Mouse (Mus musculus) liver, embryonic 14.5 days (tissue): ENCODE measurements around the gene Idh2. TPM values are rescaled to one million over a fixed set of nuclear protein-coding genes. Genes with fewer than 3 reads are reported as not detected.

Source experiments
- ATAC-seq: fragments of 200-750 bp; cut with Nextera tagmentation; 2 replicates; pipeline ENCODE4 v1.8.0; 2017; ENCODE audit warnings: moderate number of reproducible peaks, mild to moderate bottlenecking, moderate library complexity; ENCODE audit not compliant: insufficient read depth
- DNase-seq, 3 experiments: peaks; one replicate each; pipeline ENCODE4 v3.0.0-alpha.2; 2012 to 2013; ENCODE audit warnings: low read depth in 3 of 3, low spot score in 3 of 3
- H3K27ac ChIP-seq: fragments of 300-500 bp; sonication (generic); 2 replicates; pipeline ENCODE4 v1.5.1; 2014; ENCODE audit warnings: moderate library complexity, mild to moderate bottlenecking, control low read depth, inconsistent platforms
- H3K27me3 ChIP-seq: fragments of 300-500 bp; sonication (generic); 2 replicates; pipeline ENCODE4 v1.6.1; 2014; ENCODE audit warnings: mild to moderate bottlenecking, low read length, moderate library complexity; ENCODE audit not compliant: control insufficient read depth, insufficient read depth
- H3K36me3 ChIP-seq: fragments of 300-500 bp; sonication (generic); replicated peaks from 2 replicates; pipeline ENCODE4 v1.6.1; 2014; ENCODE audit warnings: low read depth; ENCODE audit not compliant: control insufficient read depth, insufficient read depth
- H3K4me1 ChIP-seq, 2 experiments: fragments of 200-500 bp in 1 of 2; fragments of 300-500 bp in 1 of 2; sonication (generic) in 1 of 2; replicated peaks; 2 replicates each; pipeline ENCODE4 v1.6.1; 2012 to 2014; ENCODE audit warnings: antibody characterized with exemption in 1 of 2, inconsistent platforms in 1 of 2, low read length in 1 of 2; ENCODE audit not compliant: control insufficient read depth in 2 of 2, insufficient read depth in 2 of 2
- H3K4me2 ChIP-seq: fragments of 300-500 bp; sonication (generic); 2 replicates; pipeline ENCODE4 v1.6.1; 2014; ENCODE audit warnings: low read depth, mild to moderate bottlenecking, control low read depth, moderate library complexity
- H3K4me3 ChIP-seq, 2 experiments: fragments of 200-500 bp in 1 of 2; fragments of 300-500 bp in 1 of 2; sonication (generic) in 1 of 2; 2 replicates each; pipeline ENCODE4 v1.5.1; 2012 to 2014; ENCODE audit warnings: low read depth in 2 of 2, low read length in 2 of 2, mild to moderate bottlenecking in 2 of 2, control low read depth in 1 of 2, inconsistent platforms in 1 of 2, moderate library complexity in 1 of 2; ENCODE audit not compliant: insufficient read depth in 1 of 2
- H3K9ac ChIP-seq: fragments of 300-500 bp; sonication (generic); replicated peaks from 2 replicates; pipeline ENCODE4 v1.6.1; 2014; ENCODE audit warnings: mild to moderate bottlenecking, control low read depth, moderate library complexity
- H3K9me3 ChIP-seq: fragments of 300-500 bp; sonication (generic); 2 replicates; pipeline ENCODE4 v1.6.1; 2016; ENCODE audit warnings: low read length, mixed read lengths; ENCODE audit not compliant: control insufficient read depth
- CTCF ChIP-seq: IDR thresholded peaks from 2 replicates; pipeline ENCODE4 v1.5.1; 2016; ENCODE audit warnings: antibody characterized with exemption, low read depth, control low read depth
- EP300 ChIP-seq: IDR thresholded peaks from 2 replicates; pipeline ENCODE4 v1.6.1; 2016; ENCODE audit warnings: antibody characterized with exemption, low read depth
- WGBS: fragments of 180-500 bp; shearing (Covaris S2); extraction: QIAGEN DNeasy Blood & Tissue Kit; methylation state at CpG from one replicate; pipeline ENCODE4 v1.1.7; 2014; ENCODE audit not compliant: insufficient replicate concordance; 5-methylcytosine and 5-hydroxymethylcytosine counted together
- polyA plus RNA-seq, 2 experiments: library from polyadenylated mRNA; depleted of rRNA in 1 of 2; stranded (reverse) in 1 of 2; unstranded in 1 of 2; fragments of >200 nt; fragmentation: Nextera tagmentation in 1 of 2; extraction: Ambion mirVana in 1 of 2; gene quantifications; 2 replicates each; pipeline versions ENCODE4 v1.2.1 to v1.2.3; 2012 to 2014

The Idh2 gene
- polyA plus RNA-seq, 2 experiments, result 88.2 to 128 TPM

DNA sequence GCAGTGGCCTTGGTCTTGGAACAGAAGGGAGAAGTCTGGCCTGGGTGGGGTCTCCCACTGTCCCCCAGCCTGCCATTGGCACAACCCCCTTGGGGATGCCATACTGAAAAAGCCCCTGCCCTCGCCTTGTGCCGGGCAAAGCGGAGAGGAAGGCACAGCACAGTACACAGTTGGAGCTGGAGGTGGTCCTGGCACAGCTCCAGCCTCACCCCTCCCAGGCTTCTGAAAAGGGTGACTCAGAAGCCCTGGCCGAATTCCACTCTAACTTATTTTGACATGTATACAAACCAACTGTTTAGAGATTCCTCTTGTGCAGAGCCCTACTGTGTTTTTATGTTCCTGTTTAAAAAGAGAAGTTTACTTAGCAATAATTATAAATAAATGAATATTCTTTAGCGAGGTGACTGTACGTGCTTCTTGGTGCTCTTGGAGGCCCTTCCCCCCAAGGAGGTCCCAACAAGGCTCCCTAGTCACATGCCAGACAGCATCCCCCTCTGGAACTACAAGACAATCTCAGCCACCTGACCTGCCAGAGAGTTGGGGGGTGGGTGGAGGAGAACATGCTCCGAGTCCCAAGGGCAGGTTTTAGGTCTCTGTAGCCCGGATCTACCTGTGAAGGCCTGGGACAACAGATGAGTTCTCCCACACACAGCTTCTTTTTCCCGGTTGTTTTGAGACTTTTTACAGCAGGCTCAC, 22.7 kb downstream of the Idh2 start:
- H3K9ac ChIP-seq, result no peak overlapping the region
- no peak overlapping the region for H3K4me2 ChIP-seq
- no peaks in the 10 kb centered on the region for H3K27me3 ChIP-seq
- no peak for ATAC-seq
- no peak for DNase-seq
- H3K36me3 ChIP-seq, result peaks cover 3% of the 10 kb centered on the region; the same call in 1 of the 2 replicates
- H3K27ac ChIP-seq, result no peak overlapping the region
- WGBS, result 71% methylated on average over 9 of the region's 9 CpGs
- H3K4me1 ChIP-seq, result no peaks in the 10 kb centered on the region
- H3K9me3 ChIP-seq, result no peaks in the 10 kb centered on the region
- TF ChIP-seq EP300 (no peak), CTCF (no peak)
- no peak overlapping the region for H3K4me3 ChIP-seq

- ATAC-seq (no peak), DNase-seq (no peak)
- H3K27ac ChIP-seq, result no peak overlapping the region
- peaks cover 3% of the 10 kb centered on the region; the same call in 1 of the 2 replicates for H3K36me3 ChIP-seq
- H3K27me3 ChIP-seq, result no peaks in the 10 kb centered on the region
- no peaks in the 10 kb centered on the region for H3K4me1 ChIP-seq
- no peak overlapping the region for H3K4me3 ChIP-seq
- H3K4me2 ChIP-seq, result no peak overlapping the region
- TF ChIP-seq EP300 (no peak), CTCF (no peak)
- no peaks in the 10 kb centered on the region for H3K9me3 ChIP-seq
- no peak overlapping the region for H3K9ac ChIP-seq
- WGBS, result 66% methylated on average over 4 of the region's 4 CpGs
Observed at GRCm38 (mm10) chr7:80091866-80092210, 23.4 kb downstream of the Idh2 start.

- H3K4me3 ChIP-seq, result no peak overlapping the region
- H3K9me3 ChIP-seq, result no peaks in the 10 kb centered on the region
- ATAC-seq (no peak), DNase-seq (no peak)
- 57% methylated on average over 13 of the region's 13 CpGs for WGBS
- no peaks in the 10 kb centered on the region for H3K27me3 ChIP-seq
- no peaks in the 10 kb centered on the region for H3K4me1 ChIP-seq
- H3K36me3 ChIP-seq, result peaks cover 3% of the 10 kb centered on the region; the same call in 1 of the 2 replicates
- TF ChIP-seq CTCF (no peak), EP300 (no peak)
- no peak overlapping the region for H3K4me2 ChIP-seq
- H3K27ac ChIP-seq, result no peak overlapping the region
- no peak overlapping the region for H3K9ac ChIP-seq
Observed at GRCm38 (mm10) chr7:80091004-80091865, 24.0 kb downstream of the Idh2 start.

DNA sequence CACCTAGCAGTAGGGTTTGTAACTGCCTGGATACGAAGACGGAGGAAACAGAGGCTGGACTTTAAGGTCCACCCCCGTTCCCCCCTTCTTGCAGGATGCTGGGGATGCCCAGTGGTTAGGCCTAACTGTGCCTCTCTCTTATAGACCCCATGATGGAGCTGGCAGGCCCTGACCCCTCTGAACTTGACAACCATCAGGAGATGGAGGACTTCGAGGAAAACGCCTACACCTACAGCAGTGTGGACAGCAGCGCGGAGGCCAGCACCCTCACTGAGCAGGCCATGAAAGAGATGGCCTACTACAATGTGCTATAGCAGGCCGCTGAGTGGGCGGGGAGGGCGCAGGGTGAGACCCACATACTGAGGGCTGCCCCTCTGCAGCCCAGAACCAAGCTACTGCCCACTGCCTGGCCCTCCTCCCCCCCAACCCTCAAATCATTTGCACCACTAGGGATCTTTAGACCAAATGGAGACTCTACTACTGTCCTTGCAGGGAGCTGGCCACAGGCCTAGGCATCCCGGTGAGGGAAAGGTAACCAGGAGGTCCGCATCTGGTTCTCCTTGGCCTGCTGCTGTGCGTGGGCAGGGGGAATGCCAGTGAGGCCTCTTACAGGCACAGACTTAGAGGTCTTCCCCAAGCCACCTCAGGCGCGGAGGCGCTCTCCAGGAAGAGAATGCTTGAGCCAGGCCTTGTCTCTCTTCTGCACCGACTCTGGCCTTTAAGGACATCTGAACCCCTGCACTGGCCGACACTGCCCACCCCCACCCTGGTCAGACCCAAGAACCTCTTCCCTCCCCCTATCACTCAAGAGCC, 24.8 kb downstream of the Idh2 start:
- Histone ChIP-seq H3K27me3 (no peaks in the 10 kb centered on the region), H3K4me3 (no peak overlapping the region), H3K27ac (no peak overlapping the region), H3K9ac (no peak overlapping the region), H3K4me1 (no peaks in the 10 kb centered on the region), H3K9me3 (no peaks in the 10 kb centered on the region), H3K4me2 (no peak overlapping the region), H3K36me3 (peaks cover under 1% of the 10 kb centered on the region; the same call in 1 of the 2 replicates)
- ATAC-seq (no peak), DNase-seq (no peak)
- TF ChIP-seq EP300, result no peak
- no peak for TF ChIP-seq CTCF
- WGBS, result 71% methylated on average over 18 of the region's 18 CpGs
